Mouse (Mus musculus) heart, embryonic 15.5 days (tissue): ENCODE measurements around the gene Arfgap1. TPM values are rescaled to one million over a fixed set of nuclear protein-coding genes. Genes with fewer than 3 reads are reported as not detected.

Source experiments
- ATAC-seq: fragments of 200-750 bp; cut with Nextera tagmentation; replicated peaks from 2 replicates; pipeline ENCODE4 v1.8.0; 2017; ENCODE audit warnings: low read depth, moderate TSS enrichment; ENCODE audit not compliant: insufficient number of reproducible peaks, insufficient read depth, low FRiP score
- H3K27ac ChIP-seq: fragments of 300-500 bp; sonication (generic); 2 replicates; pipeline ENCODE4 v1.5.1; 2015; ENCODE audit warnings: mild to moderate bottlenecking, inconsistent platforms
- H3K27me3 ChIP-seq: fragments of 300-500 bp; sonication (generic); 2 replicates; pipeline ENCODE4 v1.6.1; 2015; ENCODE audit warnings: inconsistent platforms
- H3K36me3 ChIP-seq: fragments of 300-500 bp; sonication (generic); 2 replicates; pipeline ENCODE4 v1.6.1; 2015; ENCODE audit warnings: mild to moderate bottlenecking, inconsistent platforms
- H3K4me1 ChIP-seq: fragments of 300-500 bp; sonication (generic); replicated peaks from 2 replicates; pipeline ENCODE4 v1.6.1; 2015; ENCODE audit warnings: inconsistent platforms
- H3K4me2 ChIP-seq: fragments of 300-500 bp; sonication (generic); 2 replicates; pipeline ENCODE4 v1.6.1; 2015; ENCODE audit warnings: inconsistent platforms, mild to moderate bottlenecking, moderate library complexity
- H3K4me3 ChIP-seq: fragments of 300-500 bp; sonication (generic); 2 replicates; pipeline ENCODE4 v1.5.1; 2015; ENCODE audit warnings: mild to moderate bottlenecking, inconsistent platforms
- H3K9ac ChIP-seq: fragments of 300-500 bp; sonication (generic); 2 replicates; pipeline ENCODE4 v1.6.1; 2015; ENCODE audit warnings: mild to moderate bottlenecking, inconsistent platforms
- H3K9me3 ChIP-seq: fragments of 300-500 bp; sonication (generic); replicated peaks from 2 replicates; pipeline ENCODE4 v1.6.1; 2016; ENCODE audit warnings: inconsistent platforms
- WGBS: fragments of 180-500 bp; shearing (Covaris S2); methylation state at CpG from one replicate; pipeline ENCODE4 v1.1.7; 2015; ENCODE audit warnings: mixed read lengths; 5-methylcytosine and 5-hydroxymethylcytosine counted together
- polyA plus RNA-seq: library from polyadenylated mRNA; unstranded; fragments of >200 nt; fragmentation: Nextera tagmentation; extraction: Ambion mirVana; gene quantifications from 2 replicates; pipeline ENCODE4 v1.2.1, GENCODE M21; 2015

The Arfgap1 gene
- polyA plus RNA-seq, 1 experiment from 2014 or later: 71.8 TPM

DNA sequence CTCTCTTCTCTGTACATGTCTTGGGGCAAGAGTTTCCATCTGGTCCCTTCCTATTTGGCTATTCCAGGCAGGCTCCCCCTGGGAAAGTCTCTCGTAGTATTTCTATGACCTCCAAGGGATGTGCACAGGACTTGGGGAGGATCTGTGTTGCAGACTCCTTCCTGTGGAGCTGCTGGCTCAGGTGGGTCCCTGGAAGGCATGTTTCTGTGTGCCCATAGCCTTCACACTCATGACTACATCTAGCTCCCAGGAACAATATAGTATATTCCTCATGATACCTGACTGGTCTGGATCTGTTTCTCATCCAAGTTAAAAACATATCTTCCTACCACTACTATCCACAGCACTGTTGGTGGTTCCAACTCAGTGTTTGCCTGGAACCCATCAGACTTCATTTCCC is 20.0 kb downstream of the Arfgap1 start:
- ATAC-seq: no peak
- WGBS: 73% methylated on average over 1 of the region's 1 CpGs

DNA sequence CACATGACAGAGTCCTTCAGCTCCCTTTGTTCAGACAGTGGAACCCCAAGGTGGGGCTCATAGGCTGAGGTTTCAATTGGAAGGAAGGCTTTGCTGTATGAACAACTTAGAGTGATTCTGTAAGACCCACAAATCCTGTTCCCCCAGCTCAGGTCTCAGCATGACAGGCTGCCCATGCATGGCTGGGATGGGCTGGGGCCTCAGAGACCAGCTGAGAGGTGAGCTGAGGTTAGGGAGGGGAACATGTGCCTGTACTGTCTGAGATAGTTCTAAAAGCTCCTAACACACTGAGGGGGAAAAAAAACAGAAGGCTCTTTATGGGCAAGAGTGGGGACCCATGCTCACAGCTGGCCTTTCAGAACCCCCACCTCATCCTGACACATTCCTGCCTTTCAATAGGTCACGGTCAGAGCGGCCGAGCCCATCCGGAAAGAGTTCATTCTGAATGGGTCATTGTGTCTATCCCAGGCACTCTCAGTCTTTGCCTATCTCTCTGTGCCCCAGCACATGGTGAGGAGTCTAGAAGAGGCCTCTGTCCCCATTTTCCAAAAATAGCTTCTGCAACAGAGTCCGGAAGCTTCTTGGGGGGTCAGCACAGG is 20.5 kb downstream of the Arfgap1 start:
- Histone ChIP-seq H3K4me1 (peaks cover 10% of the 10 kb centered on the region), H3K36me3 (peaks cover 5% of the 10 kb centered on the region; the same call in 1 of the 2 replicates), H3K27ac (no peak overlapping the region), H3K27me3 (no peaks in the 10 kb centered on the region), H3K4me2 (no peak overlapping the region), H3K9me3 (no peaks in the 10 kb centered on the region), H3K9ac (no peak overlapping the region), H3K4me3 (no peak overlapping the region)
- 34% methylated on average over 5 of the region's 5 CpGs for WGBS
- ATAC-seq: no peak

More for the DNA sequence above, 20.0 kb downstream of the Arfgap1 start:
- no peak overlapping the region for H3K9ac ChIP-seq
- H3K9me3 ChIP-seq: no peaks in the 10 kb centered on the region
- H3K27ac ChIP-seq: no peak overlapping the region
- peaks cover 9% of the 10 kb centered on the region for H3K36me3 ChIP-seq
- H3K4me1 ChIP-seq: peaks cover 10% of the 10 kb centered on the region
- no peak overlapping the region for H3K4me2 ChIP-seq
- H3K4me3 ChIP-seq: no peak overlapping the region
- no peaks in the 10 kb centered on the region for H3K27me3 ChIP-seq

DNA sequence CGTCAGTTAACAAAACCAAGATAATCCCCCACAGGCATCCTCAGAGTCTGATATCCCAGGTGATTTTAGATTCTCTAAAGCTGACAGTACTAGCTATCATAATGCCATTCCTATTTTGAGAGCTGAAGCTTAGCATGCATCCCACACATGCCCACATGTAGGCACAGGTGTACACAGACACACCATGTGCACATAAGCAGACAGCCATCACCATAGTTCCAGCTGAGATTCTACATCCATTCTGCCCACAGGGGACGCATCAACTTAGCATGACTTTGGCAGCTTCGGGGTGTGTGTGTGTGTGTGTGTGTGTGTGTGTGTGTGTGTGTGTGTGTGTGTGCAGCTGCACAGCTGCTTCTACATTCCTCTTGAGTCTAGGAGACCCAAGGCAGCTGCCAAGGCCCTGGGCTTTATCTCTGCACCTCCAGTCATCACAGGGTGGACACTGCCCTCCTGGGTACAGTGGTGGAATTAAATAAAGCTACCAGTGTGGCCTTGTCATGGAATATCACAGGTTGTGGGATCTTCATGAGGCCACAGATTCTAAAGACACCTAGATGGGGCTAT is 21.4 kb downstream of the Arfgap1 start:
- Histone ChIP-seq H3K9me3 (no peaks in the 10 kb centered on the region), H3K27ac (no peak overlapping the region), H3K36me3 (no peaks in the 10 kb centered on the region), H3K27me3 (no peaks in the 10 kb centered on the region), H3K4me2 (no peak overlapping the region), H3K4me1 (peaks cover 10% of the 10 kb centered on the region), H3K4me3 (no peak overlapping the region), H3K9ac (no peak overlapping the region)
- WGBS: 58% methylated on average over 3 of the region's 3 CpGs
- ATAC-seq: no peak

DNA sequence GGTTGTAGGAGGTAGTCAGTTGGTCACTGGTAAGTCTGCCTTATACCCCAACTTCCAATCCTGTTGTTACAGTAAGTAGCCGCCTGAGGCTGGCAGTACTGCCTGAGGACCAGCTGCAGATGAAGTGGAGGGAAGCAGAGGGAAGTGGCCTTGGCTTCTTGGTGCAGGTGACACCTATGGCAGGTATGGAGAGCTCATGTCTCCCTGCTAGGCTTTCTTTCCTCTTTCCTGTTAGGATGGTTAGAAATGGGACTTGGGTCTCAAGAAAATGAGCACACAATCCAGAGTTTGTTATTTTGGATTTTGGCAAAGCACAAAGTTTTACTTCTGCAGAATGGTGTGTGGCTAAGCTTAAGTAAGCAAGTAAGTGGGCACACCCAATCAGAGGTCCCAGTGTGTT is 21.9 kb downstream of the Arfgap1 start:
- Histone ChIP-seq H3K4me3 (no peak overlapping the region), H3K27me3 (no peaks in the 10 kb centered on the region), H3K27ac (no peak overlapping the region), H3K4me1 (peaks cover 10% of the 10 kb centered on the region), H3K9me3 (no peaks in the 10 kb centered on the region), H3K9ac (no peak overlapping the region), H3K36me3 (no peaks in the 10 kb centered on the region), H3K4me2 (no peak overlapping the region)
- WGBS: 79% methylated on average over 1 of the region's 1 CpGs
- no peak for ATAC-seq

DNA sequence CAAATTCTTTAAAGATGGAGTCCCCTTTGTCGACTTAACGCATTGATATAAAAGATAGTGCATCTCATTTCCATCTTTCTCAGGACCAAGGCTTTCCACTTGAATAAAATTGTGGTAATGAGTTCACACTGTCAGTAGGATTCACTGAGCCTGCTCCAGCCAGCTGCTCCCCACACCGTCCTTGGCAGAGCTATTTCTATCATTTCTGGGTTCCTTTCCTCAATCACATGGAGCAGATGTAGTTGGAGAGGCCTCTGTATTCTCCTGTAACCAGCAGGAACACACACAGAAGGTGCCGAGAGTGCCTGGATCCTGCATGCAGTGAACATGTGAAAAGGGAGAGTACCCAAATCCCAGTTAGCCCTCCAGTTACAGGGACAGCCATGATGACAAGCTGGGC is 23.3 kb downstream of the Arfgap1 start:
- WGBS: 60% methylated on average over 4 of the region's 4 CpGs
- peaks cover 10% of the 10 kb centered on the region for H3K4me1 ChIP-seq
- H3K27me3 ChIP-seq: peaks cover 11% of the 10 kb centered on the region; the same call in 1 of the 2 replicates
- H3K27ac ChIP-seq: no peak overlapping the region
- no peak overlapping the region for H3K9ac ChIP-seq
- no peak overlapping the region for H3K4me2 ChIP-seq
- no peak overlapping the region for H3K4me3 ChIP-seq
- ATAC-seq: no peak
- H3K36me3 ChIP-seq: no peaks in the 10 kb centered on the region
- no peaks in the 10 kb centered on the region for H3K9me3 ChIP-seq

DNA sequence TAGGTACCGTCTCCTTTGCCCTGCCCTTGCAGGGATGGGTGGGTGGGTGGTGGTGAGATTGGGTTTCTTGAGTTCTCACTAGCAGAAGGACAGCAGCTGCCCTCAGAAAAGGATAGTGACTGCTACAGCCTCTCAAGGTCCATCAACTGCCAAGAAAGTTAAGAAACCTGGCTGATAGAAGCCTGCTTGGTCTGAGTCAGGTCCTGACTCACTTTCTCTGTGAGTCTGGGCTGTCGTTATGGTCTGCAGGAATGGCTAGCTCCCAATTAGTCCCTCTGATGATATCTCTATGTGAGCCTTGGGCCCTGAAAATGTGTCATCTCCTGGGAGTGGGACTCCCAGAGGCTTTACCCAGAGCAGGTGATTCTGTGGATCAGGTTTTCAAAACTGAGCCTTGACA is 27.3 kb downstream of the Arfgap1 start:
- H3K9ac ChIP-seq: no peak overlapping the region
- 58% methylated on average over 2 of the region's 2 CpGs for WGBS
- no peak for ATAC-seq
- H3K9me3 ChIP-seq: no peaks in the 10 kb centered on the region
- H3K27me3 ChIP-seq: peaks cover 15% of the 10 kb centered on the region; the same call in 1 of the 2 replicates
- no peaks in the 10 kb centered on the region for H3K4me1 ChIP-seq
- H3K4me2 ChIP-seq: no peak overlapping the region
- no peak overlapping the region for H3K27ac ChIP-seq
- no peak overlapping the region for H3K4me3 ChIP-seq
- no peaks in the 10 kb centered on the region for H3K36me3 ChIP-seq

DNA sequence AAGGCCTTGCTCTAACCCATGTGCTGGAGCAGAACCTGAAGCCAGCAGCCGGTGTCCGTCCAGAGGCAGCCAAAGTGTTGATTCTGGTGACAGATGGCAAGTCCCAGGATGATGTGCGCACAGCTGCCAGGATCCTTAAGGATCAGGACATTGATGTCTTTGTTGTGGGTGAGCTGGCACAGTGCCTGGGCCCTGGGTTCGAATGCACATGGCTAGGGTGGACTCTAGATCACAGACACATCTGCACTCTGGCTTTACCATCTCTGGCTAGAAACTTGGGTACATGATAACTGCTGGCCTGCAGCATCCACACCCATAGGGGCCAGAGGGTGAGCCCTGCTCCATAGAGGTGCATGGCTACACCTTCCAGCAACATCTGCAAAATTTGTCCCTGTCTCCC is 28.4 kb downstream of the Arfgap1 start:
- H3K36me3 ChIP-seq: no peaks in the 10 kb centered on the region
- no peaks in the 10 kb centered on the region for H3K9me3 ChIP-seq
- peaks cover 15% of the 10 kb centered on the region; the same call in 1 of the 2 replicates for H3K27me3 ChIP-seq
- no peak for ATAC-seq
- 73% methylated on average over 4 of the region's 4 CpGs for WGBS
- no peak overlapping the region for H3K4me2 ChIP-seq
- H3K9ac ChIP-seq: no peak overlapping the region
- no peaks in the 10 kb centered on the region for H3K4me1 ChIP-seq
- H3K4me3 ChIP-seq: no peak overlapping the region
- H3K27ac ChIP-seq: no peak overlapping the region

DNA sequence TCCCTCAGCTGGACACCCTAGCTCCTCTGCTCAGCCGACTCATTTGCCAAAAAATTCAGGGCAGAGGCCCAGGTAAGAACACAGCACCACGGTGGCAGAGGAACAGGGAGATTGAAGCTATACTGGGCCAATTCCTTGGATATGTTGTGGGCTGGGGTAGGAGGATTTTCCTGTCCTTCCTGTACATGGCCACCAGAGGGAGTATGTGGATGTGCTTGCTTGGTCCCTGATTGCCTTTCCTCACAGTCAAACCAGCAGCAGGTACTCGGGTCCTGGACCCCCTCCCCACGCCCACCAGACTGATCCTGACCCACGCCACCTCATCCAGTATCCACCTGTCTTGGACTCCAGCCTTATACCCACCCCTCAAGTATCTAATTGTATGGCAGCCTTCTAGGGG is 29.4 kb downstream of the Arfgap1 start:
- H3K27me3 ChIP-seq: peaks cover 20% of the 10 kb centered on the region
- H3K27ac ChIP-seq: no peak overlapping the region
- ATAC-seq: no peak
- no peak overlapping the region for H3K4me2 ChIP-seq
- no peaks in the 10 kb centered on the region for H3K4me1 ChIP-seq
- H3K9ac ChIP-seq: no peak overlapping the region
- H3K9me3 ChIP-seq: no peaks in the 10 kb centered on the region
- no peak overlapping the region for H3K4me3 ChIP-seq
- H3K36me3 ChIP-seq: no peaks in the 10 kb centered on the region
- whole genome bisulfite sequencing: 9% methylated on average over 5 of the region's 5 CpGs

DNA sequence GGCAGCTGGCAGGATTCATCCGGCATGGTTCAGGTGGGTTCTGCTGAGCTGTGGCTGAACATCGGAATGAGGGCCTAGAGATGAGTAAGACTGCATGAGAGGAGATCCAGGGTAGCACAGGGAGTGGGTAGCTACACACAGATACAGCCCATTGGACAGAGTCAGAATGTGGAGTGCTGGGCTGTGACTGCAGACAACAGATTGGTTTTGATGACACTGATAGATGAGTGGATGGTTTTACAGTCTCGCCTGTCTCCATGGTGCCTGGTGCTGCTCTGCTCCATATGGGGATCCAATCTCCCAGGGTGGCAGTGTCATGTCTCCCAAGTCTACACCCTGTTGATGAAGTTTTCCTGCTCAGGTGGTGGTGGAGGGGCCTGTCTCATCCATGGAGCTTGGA is 29.9 kb downstream of the Arfgap1 start:
- Histone ChIP-seq H3K9ac (no peak overlapping the region), H3K4me1 (no peaks in the 10 kb centered on the region), H3K4me3 (no peak overlapping the region), H3K27ac (no peak overlapping the region), H3K36me3 (no peaks in the 10 kb centered on the region), H3K4me2 (no peak overlapping the region), H3K27me3 (peaks cover 20% of the 10 kb centered on the region), H3K9me3 (no peaks in the 10 kb centered on the region)
- 59% methylated on average over 3 of the region's 3 CpGs for WGBS
- no peak for ATAC-seq

DNA sequence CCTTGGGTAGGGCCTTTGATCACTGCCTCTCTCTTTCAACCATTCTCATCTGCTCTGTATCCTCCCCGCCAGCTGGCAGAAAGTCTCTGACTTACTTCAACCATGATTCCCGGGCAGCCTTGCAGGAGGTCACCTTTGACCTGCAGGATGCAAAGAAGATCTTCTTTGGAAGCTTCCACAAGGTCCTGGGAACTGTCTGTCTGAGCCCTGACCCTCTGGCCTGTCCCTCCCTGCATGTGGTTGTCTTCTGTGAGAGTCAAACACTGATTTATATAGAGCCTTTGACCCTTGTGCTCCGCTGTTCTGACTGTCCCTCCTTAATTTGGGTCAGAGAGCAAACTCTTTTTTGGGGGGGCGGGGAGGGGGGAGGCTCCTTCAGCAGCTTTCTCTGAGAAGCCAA is 40.0 kb downstream of the Arfgap1 start:
- Histone ChIP-seq H3K4me3 (no peak overlapping the region), H3K27me3 (peaks cover 30% of the 10 kb centered on the region), H3K36me3 (no peaks in the 10 kb centered on the region), H3K4me1 (no peaks in the 10 kb centered on the region), H3K4me2 (no peak overlapping the region), H3K9ac (no peak overlapping the region), H3K27ac (no peak overlapping the region), H3K9me3 (no peaks in the 10 kb centered on the region)
- 69% methylated on average over 4 of the region's 4 CpGs for WGBS
- ATAC-seq: no peak

DNA sequence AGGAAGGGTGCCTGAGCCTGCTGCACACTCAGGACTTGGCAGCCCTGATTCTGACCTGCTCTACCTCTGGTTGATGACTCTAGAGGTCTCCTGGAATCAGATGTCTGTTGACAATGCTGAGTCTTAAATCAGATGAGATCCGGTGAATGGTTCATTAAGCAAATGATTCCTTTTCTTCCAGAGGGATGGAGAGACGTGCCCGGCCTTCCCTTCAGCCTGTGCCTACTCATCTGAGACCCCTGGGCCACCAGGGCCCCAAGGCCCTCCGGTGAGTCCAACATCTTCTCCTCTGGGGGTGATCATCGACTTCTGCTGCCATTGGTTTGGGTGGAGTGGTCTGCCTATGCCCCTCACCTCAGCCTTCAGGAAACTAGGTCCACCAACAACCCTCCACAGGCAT is 41.3 kb downstream of the Arfgap1 start:
- peaks cover 39% of the 10 kb centered on the region for H3K27me3 ChIP-seq

DNA sequence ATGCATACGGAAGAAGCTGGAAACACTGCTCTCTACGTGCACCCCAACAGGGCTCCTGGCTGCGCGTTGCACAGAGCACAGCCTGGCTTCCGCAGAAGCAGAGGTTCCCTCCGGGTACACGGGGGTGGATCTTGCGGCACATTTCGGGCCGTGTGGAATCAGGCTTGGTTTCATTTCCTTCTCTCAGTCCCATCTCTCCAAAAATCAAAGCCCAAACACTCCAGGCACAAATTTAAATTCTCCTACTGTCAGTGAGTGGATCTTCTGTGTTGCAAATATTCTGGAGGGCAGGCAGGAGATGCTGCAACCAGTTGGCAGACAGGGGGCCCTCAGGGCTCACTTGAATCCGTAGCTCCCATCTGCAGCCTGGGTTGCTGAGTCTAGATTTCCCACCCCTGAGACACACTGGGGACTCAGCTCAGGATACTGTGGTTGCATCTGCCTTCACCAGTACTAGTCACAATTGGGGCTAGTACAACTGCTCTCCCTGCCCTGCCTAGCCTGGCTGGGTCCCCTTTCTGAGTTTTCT is 64.4 kb downstream of the Arfgap1 start:
- H3K9ac ChIP-seq: no peak overlapping the region
- H3K27ac ChIP-seq: no peak overlapping the region
- peaks cover 87% of the 10 kb centered on the region for H3K27me3 ChIP-seq
- no peak overlapping the region for H3K4me3 ChIP-seq
- peaks cover 15% of the 10 kb centered on the region for H3K4me1 ChIP-seq
- no peaks in the 10 kb centered on the region for H3K9me3 ChIP-seq
- no peaks in the 10 kb centered on the region for H3K36me3 ChIP-seq
- 76% methylated on average over 11 of the region's 11 CpGs for WGBS
- H3K4me2 ChIP-seq: no peak overlapping the region
- ATAC-seq: no peak

More for the DNA sequence above, 41.3 kb downstream of the Arfgap1 start:
- Histone ChIP-seq H3K27ac (no peak overlapping the region), H3K4me2 (no peak overlapping the region), H3K36me3 (no peaks in the 10 kb centered on the region), H3K9me3 (no peaks in the 10 kb centered on the region), H3K4me3 (no peak overlapping the region), H3K4me1 (no peaks in the 10 kb centered on the region), H3K9ac (no peak overlapping the region)
- 77% methylated on average over 5 of the region's 5 CpGs for WGBS
- no peak for ATAC-seq
